Mouse (Mus musculus): ENCODE data around the gene Ccr3. TPM values are rescaled to one million over a fixed set of nuclear protein-coding genes. Genes with fewer than 3 reads are reported as not detected.

Gene Ccr3
- polyA plus RNA-seq, 1 experiment, result not detected

DNA sequence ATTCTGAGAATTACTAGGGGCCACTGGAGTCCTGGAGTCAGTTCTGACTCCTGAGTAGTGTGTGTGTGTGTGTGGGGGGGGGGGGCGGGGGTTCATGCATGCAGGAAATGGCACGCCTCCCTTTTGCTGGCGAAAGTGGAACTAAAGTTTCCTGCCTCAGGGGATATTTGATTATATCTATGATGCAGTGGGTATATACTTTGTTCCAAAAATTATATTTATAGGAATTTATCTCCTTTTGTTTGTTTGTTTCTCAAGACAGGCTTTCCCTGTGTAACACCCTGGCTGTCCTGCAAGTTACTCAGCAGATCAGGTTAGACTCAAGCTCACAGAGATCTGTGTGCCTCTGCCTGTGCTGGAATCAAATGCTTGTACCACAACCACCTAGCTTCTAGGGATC, 32.1 kb upstream of the Ccr3 start:
- TF ChIP-seq GATA1 (IDR thresholded peaks at IDR 0.05; ENCODE audit: low read length), result no peak
- Histone ChIP-seq H3K4me1 (ENCODE audit: control insufficient read depth) (peaks cover 28% of the 10 kb centered on the region), H3K9me3 (ENCODE audit: control insufficient read depth, low read length) (no peaks in the 10 kb centered on the region), H3K27me3 (ENCODE audit: control insufficient read depth) (no peaks in the 10 kb centered on the region), H3K36me3 (ENCODE audit: control insufficient read depth) (no peaks in the 10 kb centered on the region), H3K4me3 (replicated peaks) (no peak overlapping the region)

DNA sequence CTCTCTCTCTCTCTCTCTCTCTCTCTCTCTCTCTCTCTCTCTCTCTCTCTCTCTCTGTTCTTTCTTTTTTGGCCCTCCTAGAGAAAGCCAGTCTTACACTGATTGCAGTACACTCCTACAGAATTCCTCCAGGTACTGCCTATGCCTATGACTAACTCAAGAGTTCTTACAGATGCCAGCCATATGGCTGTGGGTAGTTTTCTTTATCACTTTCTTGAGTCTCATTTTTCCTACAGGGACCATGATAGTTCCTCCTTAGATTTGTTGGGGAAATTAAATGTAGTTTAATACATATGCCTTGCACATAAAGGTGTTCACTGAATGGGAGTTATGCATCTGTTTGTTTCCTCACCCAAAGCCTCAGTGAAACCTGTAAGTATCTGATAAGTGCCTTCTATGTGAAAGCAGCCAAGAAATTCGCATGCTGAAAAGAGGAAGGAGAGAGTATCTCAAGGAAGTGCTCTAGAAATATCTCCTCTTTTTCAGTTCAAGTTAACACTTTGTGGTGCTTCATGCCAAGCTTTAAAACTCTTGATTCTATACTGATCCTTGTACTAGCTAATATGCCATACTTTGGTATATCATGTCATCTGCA, 30.4 kb upstream of the Ccr3 start:
- H3K4me1 ChIP-seq (ENCODE audit: control insufficient read depth), result peaks cover 12% of the 10 kb centered on the region
- H3K9me3 ChIP-seq (ENCODE audit: control insufficient read depth, low read length), result no peaks in the 10 kb centered on the region
- H3K4me3 ChIP-seq (replicated peaks), result no peak overlapping the region
- H3K27me3 ChIP-seq (ENCODE audit: control insufficient read depth), result no peaks in the 10 kb centered on the region
- H3K36me3 ChIP-seq (ENCODE audit: control insufficient read depth), result no peaks in the 10 kb centered on the region
- no peak for TF ChIP-seq TAL1 (IDR thresholded peaks at IDR 0.05; ENCODE audit: low read length)
- TF ChIP-seq GATA1 (IDR thresholded peaks at IDR 0.05; ENCODE audit: low read length), result no peak

DNA sequence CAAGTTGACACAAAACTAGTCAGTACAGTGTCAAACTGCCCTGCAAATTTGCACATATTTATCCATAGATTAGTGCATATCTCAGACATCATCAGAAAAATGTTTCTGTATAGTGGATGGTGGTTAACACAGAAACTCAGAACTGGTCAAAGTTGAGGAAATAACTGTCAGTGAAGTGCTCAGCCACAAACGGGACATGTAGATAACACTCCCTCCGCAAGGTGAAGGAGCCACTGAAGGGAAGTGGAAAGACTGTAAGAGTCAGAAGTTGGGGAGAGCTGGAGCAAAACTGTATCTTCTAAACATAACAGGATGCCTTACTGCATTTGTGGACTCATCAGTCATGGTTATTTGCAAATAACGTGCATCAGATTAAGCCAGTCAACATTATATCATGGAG, 24.1 kb upstream of the Ccr3 start:
- no peak for TF ChIP-seq GATA1 (IDR thresholded peaks at IDR 0.05; ENCODE audit: low read length)
- H3K27me3 ChIP-seq (ENCODE audit: control insufficient read depth), result no peaks in the 10 kb centered on the region
- H3K9me3 ChIP-seq (ENCODE audit: control insufficient read depth, low read length), result no peaks in the 10 kb centered on the region
- peaks cover 12% of the 10 kb centered on the region for H3K4me1 ChIP-seq (ENCODE audit: control insufficient read depth)
- H3K36me3 ChIP-seq (ENCODE audit: control insufficient read depth), result no peaks in the 10 kb centered on the region
- H3K4me3 ChIP-seq (replicated peaks), result no peak overlapping the region

DNA sequence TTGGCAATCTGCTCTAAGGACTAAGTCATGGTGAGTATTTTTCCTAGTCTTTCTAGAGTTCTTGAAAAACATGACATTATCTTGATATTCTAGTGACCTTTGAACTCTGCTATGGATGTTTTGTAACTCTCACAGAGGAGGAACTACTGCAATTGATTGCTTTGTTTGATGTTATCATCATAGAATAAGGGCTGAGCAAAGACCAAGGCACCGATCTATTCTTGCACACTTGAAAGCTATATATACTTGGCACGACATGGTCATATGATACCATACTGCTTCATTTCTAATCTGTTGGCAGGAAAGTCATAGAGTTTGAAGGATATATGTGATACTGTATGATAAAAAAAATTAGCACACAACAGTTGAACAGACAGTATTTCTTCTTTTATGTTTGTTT, 22.0 kb upstream of the Ccr3 start:
- Histone ChIP-seq H3K36me3 (ENCODE audit: control insufficient read depth) (no peaks in the 10 kb centered on the region), H3K4me1 (ENCODE audit: control insufficient read depth) (peaks cover 12% of the 10 kb centered on the region), H3K4me3 (replicated peaks) (no peak overlapping the region), H3K9me3 (ENCODE audit: control insufficient read depth, low read length) (no peaks in the 10 kb centered on the region), H3K27me3 (ENCODE audit: control insufficient read depth) (no peaks in the 10 kb centered on the region)
- TF ChIP-seq TAL1 (IDR thresholded peaks at IDR 0.05; ENCODE audit: low read length) (no peak), GATA1 (IDR thresholded peaks at IDR 0.05; ENCODE audit: low read length) (no peak)

DNA sequence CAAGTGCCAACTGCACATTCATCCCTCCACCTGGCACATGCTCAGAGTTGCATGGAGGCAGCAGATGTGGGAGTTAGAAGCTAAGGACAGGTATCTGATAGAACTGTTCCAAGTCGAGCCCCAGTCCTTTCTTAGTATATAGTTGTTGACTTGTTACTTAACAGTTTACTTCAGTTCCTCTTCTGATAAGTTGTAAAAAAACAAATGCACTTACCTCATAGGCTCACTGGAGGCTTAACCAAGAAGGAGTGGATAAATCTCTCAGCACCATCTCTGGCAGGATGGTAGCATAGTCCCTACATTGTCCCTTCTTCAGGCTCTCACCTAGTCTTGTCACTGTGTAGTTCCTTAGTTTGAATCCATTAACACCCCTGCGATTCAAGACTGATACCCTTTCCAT, 9.1 kb upstream of the Ccr3 start:
- TF ChIP-seq TAL1 (IDR thresholded peaks at IDR 0.05; ENCODE audit: low read length) (no peak), GATA1 (IDR thresholded peaks at IDR 0.05; ENCODE audit: low read length) (no peak)
- Histone ChIP-seq H3K4me1 (ENCODE audit: control insufficient read depth) (peaks cover 11% of the 10 kb centered on the region), H3K9me3 (ENCODE audit: control insufficient read depth, low read length) (no peaks in the 10 kb centered on the region), H3K27me3 (ENCODE audit: control insufficient read depth) (peaks cover 24% of the 10 kb centered on the region), H3K36me3 (ENCODE audit: control insufficient read depth) (no peaks in the 10 kb centered on the region), H3K4me3 (replicated peaks) (no peak overlapping the region)

DNA sequence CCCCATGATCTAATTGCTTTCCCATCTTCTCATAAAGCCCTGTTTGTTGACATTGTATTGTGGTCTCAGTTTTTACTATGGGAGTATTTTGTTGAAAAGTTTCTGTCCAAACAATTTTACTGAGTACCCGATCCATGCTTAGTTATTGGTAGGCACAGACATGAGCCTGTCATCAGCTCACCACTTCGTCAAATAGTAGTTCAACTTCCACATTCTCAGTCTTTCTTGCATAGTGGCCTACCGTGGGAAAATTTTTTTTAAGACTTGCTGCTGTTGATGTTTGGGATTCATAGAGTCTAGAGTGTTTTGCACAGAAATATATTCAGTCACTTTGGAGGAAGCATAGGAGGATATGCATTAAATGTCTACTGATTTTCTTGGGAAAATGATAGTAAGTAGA, 8.5 kb upstream of the Ccr3 start:
- Histone ChIP-seq H3K9me3 (ENCODE audit: control insufficient read depth, low read length) (no peaks in the 10 kb centered on the region), H3K4me3 (replicated peaks) (no peak overlapping the region), H3K27me3 (ENCODE audit: control insufficient read depth) (peaks cover 24% of the 10 kb centered on the region), H3K4me1 (ENCODE audit: control insufficient read depth) (peaks cover 11% of the 10 kb centered on the region), H3K36me3 (ENCODE audit: control insufficient read depth) (no peaks in the 10 kb centered on the region)
- TF ChIP-seq GATA1 (IDR thresholded peaks at IDR 0.05; ENCODE audit: low read length), result no peak
- no peak for TF ChIP-seq TAL1 (IDR thresholded peaks at IDR 0.05; ENCODE audit: low read length)

DNA sequence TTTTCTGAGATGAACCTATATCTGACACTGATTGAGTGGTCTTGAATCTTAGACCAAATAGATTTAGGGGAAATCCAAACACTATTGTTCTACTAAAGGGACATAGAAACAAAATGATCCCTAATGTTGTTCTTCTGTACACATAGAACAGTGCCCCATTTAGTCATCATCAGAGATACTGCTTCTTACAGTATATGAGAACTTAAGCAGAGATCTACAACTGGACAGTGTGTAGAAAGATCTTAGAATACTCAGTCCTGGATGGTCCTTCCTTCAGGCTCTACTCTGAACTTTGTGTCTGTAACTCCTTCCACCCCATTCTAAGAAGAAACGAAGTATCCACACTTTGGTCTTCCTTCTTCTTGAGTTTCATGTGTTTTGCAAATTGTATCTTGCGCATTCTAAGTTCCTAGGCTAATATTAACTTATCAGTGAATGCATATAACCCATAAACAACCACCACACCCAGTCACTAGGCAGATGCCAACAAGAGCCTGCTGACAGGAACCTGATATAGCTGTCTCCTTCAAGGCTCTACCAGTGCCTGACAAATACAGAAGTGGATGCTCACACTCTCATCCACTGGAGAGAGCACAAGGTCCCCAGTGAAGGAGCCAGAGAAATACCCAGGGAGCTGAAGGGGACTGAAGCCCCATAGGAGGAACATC, 6.7 kb upstream of the Ccr3 start:
- no peaks in the 10 kb centered on the region for H3K36me3 ChIP-seq (ENCODE audit: control insufficient read depth)
- H3K4me3 ChIP-seq (replicated peaks), result no peak overlapping the region
- TF ChIP-seq TAL1 (IDR thresholded peaks at IDR 0.05; ENCODE audit: low read length), result no peak
- no peak for TF ChIP-seq GATA1 (IDR thresholded peaks at IDR 0.05; ENCODE audit: low read length)
- peaks cover 28% of the 10 kb centered on the region for H3K27me3 ChIP-seq (ENCODE audit: control insufficient read depth)
- H3K4me1 ChIP-seq (ENCODE audit: control insufficient read depth), result peaks cover 11% of the 10 kb centered on the region
- H3K9me3 ChIP-seq (ENCODE audit: control insufficient read depth, low read length), result no peaks in the 10 kb centered on the region

DNA sequence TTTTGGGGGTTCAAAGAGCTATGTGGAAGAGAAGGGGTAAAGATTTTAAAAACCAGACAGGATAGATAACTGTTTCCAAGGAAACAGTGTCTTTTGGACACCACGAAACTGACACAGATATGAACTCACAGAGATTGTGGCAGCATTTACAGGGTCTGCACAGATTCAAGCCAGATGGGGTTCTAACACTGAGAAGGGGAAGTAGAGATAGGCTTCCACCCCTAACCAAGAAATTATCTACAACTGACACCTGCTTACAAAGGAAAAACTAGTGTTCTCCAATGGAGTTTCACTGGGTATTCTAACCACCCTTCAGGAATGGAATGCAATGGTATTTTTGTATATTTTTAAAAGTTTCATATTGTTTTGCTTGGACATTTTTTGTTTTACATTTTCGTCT, 5.7 kb upstream of the Ccr3 start:
- H3K9me3 ChIP-seq (ENCODE audit: control insufficient read depth, low read length), result no peaks in the 10 kb centered on the region
- H3K4me1 ChIP-seq (ENCODE audit: control insufficient read depth), result peaks cover 11% of the 10 kb centered on the region
- no peaks in the 10 kb centered on the region for H3K36me3 ChIP-seq (ENCODE audit: control insufficient read depth)
- TF ChIP-seq GATA1 (IDR thresholded peaks at IDR 0.05; ENCODE audit: low read length), result no peak
- TF ChIP-seq TAL1 (IDR thresholded peaks at IDR 0.05; ENCODE audit: low read length), result no peak
- peaks cover 28% of the 10 kb centered on the region for H3K27me3 ChIP-seq (ENCODE audit: control insufficient read depth)
- no peak overlapping the region for H3K4me3 ChIP-seq (replicated peaks)

DNA sequence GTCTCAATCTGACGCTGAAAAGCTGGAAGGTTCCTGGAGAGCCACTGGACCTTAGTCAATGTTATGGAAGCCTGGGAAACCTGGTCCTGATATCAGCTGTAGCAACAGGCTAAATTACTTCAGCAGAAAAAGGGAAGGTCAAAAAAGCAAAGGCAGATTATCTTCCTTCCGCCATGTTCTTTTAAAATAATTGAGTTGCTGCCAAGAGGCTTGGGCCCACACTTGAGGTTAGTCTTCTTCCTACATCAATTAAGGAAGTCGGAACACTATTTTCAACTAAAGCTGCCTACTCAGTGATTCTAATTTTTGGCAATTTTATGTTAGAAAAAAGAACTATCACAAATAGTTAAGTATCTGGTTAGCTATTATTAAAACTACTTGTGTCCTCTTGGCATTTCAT, 1.9 kb upstream of the Ccr3 start:
- peaks cover 9% of the 10 kb centered on the region for H3K4me1 ChIP-seq (ENCODE audit: control insufficient read depth)
- H3K27me3 ChIP-seq (ENCODE audit: control insufficient read depth), result peaks cover 15% of the 10 kb centered on the region
- no peak overlapping the region for H3K4me3 ChIP-seq (replicated peaks)
- no peaks in the 10 kb centered on the region for H3K36me3 ChIP-seq (ENCODE audit: control insufficient read depth)
- TF ChIP-seq GATA1 (IDR thresholded peaks at IDR 0.05; ENCODE audit: low read length) (no peak), TAL1 (IDR thresholded peaks at IDR 0.05; ENCODE audit: low read length) (no peak)
- no peaks in the 10 kb centered on the region for H3K9me3 ChIP-seq (ENCODE audit: control insufficient read depth, low read length)

DNA sequence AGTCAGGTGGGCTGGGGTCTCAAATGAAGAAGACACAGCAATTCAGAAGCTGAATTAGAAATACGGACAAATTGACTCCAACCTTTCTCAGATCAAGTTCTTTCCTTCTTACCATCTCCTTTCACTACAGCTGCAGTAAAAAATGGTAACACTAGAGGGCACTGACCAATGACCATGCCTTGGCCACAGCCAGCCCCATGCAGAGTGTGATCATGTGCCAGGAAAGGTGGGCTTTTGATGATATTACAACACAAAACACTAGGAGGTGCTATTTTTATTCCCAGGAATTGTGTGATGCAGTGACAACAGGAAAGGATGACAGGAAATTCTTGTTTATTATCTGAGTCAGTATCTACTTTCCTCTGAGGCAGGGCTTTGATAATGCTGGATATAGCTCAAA, 11.6 kb downstream of the Ccr3 start:
- Histone ChIP-seq H3K36me3 (ENCODE audit: control insufficient read depth) (no peaks in the 10 kb centered on the region), H3K27me3 (ENCODE audit: control insufficient read depth) (peaks cover 3% of the 10 kb centered on the region; the same call in 1 of the 2 replicates), H3K9me3 (ENCODE audit: control insufficient read depth, low read length) (no peaks in the 10 kb centered on the region), H3K4me1 (ENCODE audit: control insufficient read depth) (peaks cover 18% of the 10 kb centered on the region), H3K4me3 (replicated peaks) (no peak overlapping the region)
- no peak for TF ChIP-seq TAL1 (IDR thresholded peaks at IDR 0.05; ENCODE audit: low read length)

All from erythroblast, embryonic 14.5 days (primary cell).